Mouse (Mus musculus) ES-E14 (cell line): ENCODE results near the gene Amhr2.

ENCODE experiments used
- HCFC1 ChIP-seq: IDR thresholded peaks from 2 replicates; pipeline ENCODE4 v1.6.1; 2012; ENCODE audit warnings: low read length, inconsistent platforms, borderline replicate concordance; ENCODE audit not compliant: insufficient read depth
- ZC3H11A ChIP-seq: IDR thresholded peaks from 2 replicates; pipeline ENCODE4 v1.6.1; 2012; ENCODE audit warnings: low read depth, mild to moderate bottlenecking, inconsistent platforms, low read length, borderline replicate concordance
- ZNF384 ChIP-seq: IDR thresholded peaks from 2 replicates; pipeline ENCODE4 v1.6.1; 2012; ENCODE audit warnings: low read depth, low read length, inconsistent platforms

- TF ChIP-seq ZC3H11A (no peak), HCFC1 (no peak), ZNF384 (no peak)
These were observed 54.7 kb downstream of the Amhr2 start for GRCm38 (mm10) chr15:102499851-102500250.
